Mouse (Mus musculus) embryonic fibroblast, embryonic 13.5 days (primary cell): ENCODE data around the gene Ctdsp2.

Source experiments
- CTCF ChIP-seq: IDR thresholded peaks from 2 replicates; pipeline ENCODE4 v1.5.1; 2011; ENCODE audit warnings: mild to moderate bottlenecking, control low read depth, low read length, moderate library complexity, borderline replicate concordance; ENCODE audit not compliant: insufficient read depth
- POLR2A ChIP-seq: IDR thresholded peaks from 2 replicates; pipeline ENCODE4 v1.6.1; 2011; ENCODE audit warnings: low read depth, mild to moderate bottlenecking, control low read depth, low read length, moderate library complexity

DNA sequence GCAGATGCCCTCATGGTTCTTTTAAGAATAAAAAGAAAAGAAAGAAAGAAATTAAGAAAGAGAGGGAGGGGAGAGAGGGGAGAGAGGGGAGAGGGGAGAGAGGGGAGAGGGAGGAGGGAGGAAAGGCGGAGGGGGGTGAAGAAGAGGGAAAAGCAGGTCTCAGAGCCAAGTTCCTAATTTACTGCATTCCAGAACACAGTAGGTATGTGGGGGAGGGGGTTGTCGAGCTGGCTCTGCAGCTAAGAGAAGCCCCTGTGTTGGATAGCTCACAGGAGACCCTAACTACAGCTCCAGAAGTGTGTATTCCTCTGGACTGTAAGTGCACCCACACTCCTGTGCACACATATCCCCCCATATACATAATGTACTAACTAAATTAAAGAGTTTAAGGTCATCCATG lies 38.6 kb downstream of the Ctdsp2 start:
- TF ChIP-seq POLR2A (no peak), CTCF (no peak)
